Mouse (Mus musculus) B cell, adult 67 days (primary cell): Measurements from ENCODE around the gene Tmem266. TPM values are rescaled to one million over a fixed set of nuclear protein-coding genes. Genes with fewer than 3 reads are reported as not detected.

ENCODE experiments used
- total RNA-seq, 2 experiments: library from RNA; stranded (reverse); gene quantifications; 4 replicates each; pipeline ENCODE4 v1.2.4; 2023

Tmem266 gene
- not detected for total RNA-seq

DNA sequence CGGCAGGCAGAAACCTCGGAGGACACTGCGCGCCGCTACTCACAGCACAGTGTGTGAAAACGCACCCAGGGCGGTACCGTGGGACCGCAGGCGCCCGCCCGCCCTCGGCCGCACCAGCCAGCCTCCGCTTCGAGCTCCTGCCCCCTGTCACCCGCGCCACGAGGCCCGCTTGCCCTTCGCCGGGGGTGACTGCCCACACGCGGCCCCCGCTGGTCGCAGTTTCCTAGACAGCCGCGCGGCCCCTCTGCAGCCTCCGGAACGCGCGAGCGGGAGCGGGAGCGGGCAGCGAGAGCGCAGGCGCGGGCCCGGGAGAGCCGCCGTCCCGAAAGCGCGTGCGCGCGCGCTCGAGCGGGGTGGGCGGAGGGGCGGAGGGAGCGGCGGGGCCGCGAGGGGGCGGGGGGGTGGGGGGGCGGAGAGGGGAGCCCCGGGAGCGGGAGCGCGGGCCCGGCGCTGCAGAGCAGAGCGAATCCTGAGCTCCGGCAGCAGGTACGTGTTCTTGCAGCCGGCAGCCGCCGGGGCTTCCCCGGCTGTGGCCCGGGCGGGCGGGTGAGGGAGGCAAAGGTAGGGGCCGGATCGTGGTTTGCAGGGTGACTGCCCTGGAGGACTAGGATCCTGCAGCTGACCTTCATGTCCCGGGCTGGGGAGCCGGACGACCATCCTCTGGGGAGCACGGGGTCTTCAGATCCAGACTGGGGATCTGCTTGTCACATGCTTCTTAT, at the start of gene Tmem266, which contains the start of gene Nrg4:
Tmem266 (plus strand) TSS at position 399 of the 719 bp plus-strand sequence.
Nrg4 (minus strand) TSS at position 330 of the 719 bp plus-strand sequence.

Other genes with a start within 250 kb of the Tmem266 start
- gene Ube2q2, start 178.1 kb upstream of the Tmem266 start, total RNA-seq: 10 to 100 TPM; 37.3 to 38.3 TPM
- 10 to 100 TPM; 52.5 TPM for gene Fbxo22, start 118.0 kb upstream of the Tmem266 start, total RNA-seq
- gene Nrg4, start 69 bp upstream of the Tmem266 start, total RNA-seq: 1 to 10 TPM; 1.3 to 1.7 TPM
- gene Etfa, start 185.3 kb downstream of the Tmem266 start, total RNA-seq: 10 to 100 TPM; 39.1 to 41.9 TPM
- gene Isl2, start 211.8 kb downstream of the Tmem266 start, total RNA-seq: not detected